Mouse (Mus musculus) common myeloid progenitor, adult 5-6 weeks (primary cell): ENCODE measurements around the gene Prcd. TPM values are rescaled to one million over a fixed set of nuclear protein-coding genes. Genes with fewer than 3 reads are reported as not detected.
"Not testable (repeated sequence)": the region's sequence is repeated elsewhere in the genome, so short reads cannot be mapped to it uniquely, and the experiment has no call there.

Experiments used
- ATAC-seq: replicated peaks from 2 replicates; pipeline ENCODE4 v1.8.0; 2016; ENCODE audit warnings: low read depth, mild to moderate bottlenecking, moderate TSS enrichment, inconsistent platforms; ENCODE audit not compliant: poor library complexity, severe bottlenecking
- total RNA-seq: library from RNA; stranded (forward); fragments of 200-1000, 187-1606 nt; gene quantifications from 2 replicates; pipeline ENCODE4 v1.2.3, GENCODE M21; 2017

Gene Prcd
- total RNA-seq, 1 experiment from 2014 or later, result not detected

GRCm38 (mm10) chr11:116625081-116626000, 28.0 kb upstream of the Prcd start:
- no peak for ATAC-seq

GRCm38 (mm10) chr11:116626299-116627071, 26.8 kb upstream of the Prcd start, which contains the start of gene Rhbdf2:
TSS of gene Rhbdf2 (minus strand) at chr11:116627019.
- no peak for ATAC-seq

- no peak for ATAC-seq
Observed at GRCm38 (mm10) chr11:116627072-116628020, 26.0 kb upstream of the Prcd start.

- ATAC-seq, result peak; percentile 69
Observed at GRCm38 (mm10) chr11:116628712-116629111, 24.6 kb upstream of the Prcd start.

- no peak for ATAC-seq
Observed at GRCm38 (mm10) chr11:116629472-116629871, 23.9 kb upstream of the Prcd start.

GRCm38 (mm10) chr11:116630171-116630965, 23.0 kb upstream of the Prcd start:
- ATAC-seq, result no peak

- no peak for ATAC-seq
Observed at GRCm38 (mm10) chr11:116632962-116633361, 20.4 kb upstream of the Prcd start.

GRCm38 (mm10) chr11:116636607-116637006, 16.7 kb upstream of the Prcd start:
- ATAC-seq, result not testable (repeated sequence)

- ATAC-seq, result 0 out of 2 replicates have a peak, but pooled peaks have one; percentile 40
Observed at GRCm38 (mm10) chr11:116641168-116641567, 12.2 kb upstream of the Prcd start.

GRCm38 (mm10) chr11:116641731-116642130, 11.6 kb upstream of the Prcd start:
- ATAC-seq, result no peak

- peak; percentile 95 for ATAC-seq
Observed at GRCm38 (mm10) chr11:116642681-116643578, 10.4 kb upstream of the Prcd start.

- ATAC-seq, result no peak
Observed at GRCm38 (mm10) chr11:116643579-116644224, 9.6 kb upstream of the Prcd start.

GRCm38 (mm10) chr11:116644225-116645112, 8.9 kb upstream of the Prcd start:
- no peak for ATAC-seq

- no peak for ATAC-seq
Observed at GRCm38 (mm10) chr11:116645446-116646110, 7.8 kb upstream of the Prcd start.

- no peak for ATAC-seq
Observed at GRCm38 (mm10) chr11:116646136-116646535, 7.2 kb upstream of the Prcd start.

GRCm38 (mm10) chr11:116646771-116647170, 6.6 kb upstream of the Prcd start:
- no peak for ATAC-seq
